Mouse (Mus musculus) embryonic fibroblast, embryonic 13.5 days (primary cell): ENCODE measurements around the gene Alg14.

ENCODE experiments used
- CTCF ChIP-seq: IDR thresholded peaks from 2 replicates; pipeline ENCODE4 v1.5.1; 2011; ENCODE audit warnings: mild to moderate bottlenecking, control low read depth, low read length, moderate library complexity, borderline replicate concordance; ENCODE audit not compliant: insufficient read depth
- POLR2A ChIP-seq: IDR thresholded peaks from 2 replicates; pipeline ENCODE4 v1.6.1; 2011; ENCODE audit warnings: low read depth, mild to moderate bottlenecking, control low read depth, low read length, moderate library complexity

- TF ChIP-seq CTCF (no peak), POLR2A (no peak)
Measured at GRCm38 (mm10) chr3:121340321-121340761, 48.8 kb downstream of the Alg14 start.
